Mouse (Mus musculus): ENCODE measurements at regions not wholly inside any gene's neighbourhood (a gene's known extent, or its start where the extent isn't known, plus 50 kb on each side); places are given as distances from the start of the nearest gene placed in this dataset.

DNA sequence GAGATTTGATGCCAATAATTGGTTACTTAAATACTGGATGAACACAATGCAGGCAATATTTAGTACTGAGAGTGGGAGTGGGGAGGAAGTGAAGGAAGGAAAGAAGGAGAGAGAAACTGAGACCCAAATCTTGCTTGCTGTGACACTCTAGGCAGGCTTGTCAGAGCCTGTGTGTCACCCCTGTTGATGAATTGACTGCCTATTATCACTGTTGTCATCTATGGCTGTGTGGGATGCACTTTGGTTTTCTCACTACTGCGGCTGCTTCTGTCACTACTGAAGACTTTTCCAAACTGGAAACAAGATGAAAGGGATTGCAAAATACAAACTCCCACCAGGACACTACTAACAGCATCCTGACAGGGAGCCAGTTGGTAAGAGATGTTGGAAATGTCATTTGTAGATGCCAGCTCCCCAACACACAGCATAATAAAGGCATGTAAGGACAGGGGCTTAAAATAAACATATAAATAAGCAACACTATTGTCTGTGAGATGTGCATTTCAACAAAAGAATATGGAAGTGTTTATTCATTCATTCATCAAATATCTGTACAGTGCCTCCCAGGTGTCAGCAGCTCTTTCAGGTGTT, 207.0 kb upstream of the Ufl1 start:
- DNase-seq, result no peak

DNA sequence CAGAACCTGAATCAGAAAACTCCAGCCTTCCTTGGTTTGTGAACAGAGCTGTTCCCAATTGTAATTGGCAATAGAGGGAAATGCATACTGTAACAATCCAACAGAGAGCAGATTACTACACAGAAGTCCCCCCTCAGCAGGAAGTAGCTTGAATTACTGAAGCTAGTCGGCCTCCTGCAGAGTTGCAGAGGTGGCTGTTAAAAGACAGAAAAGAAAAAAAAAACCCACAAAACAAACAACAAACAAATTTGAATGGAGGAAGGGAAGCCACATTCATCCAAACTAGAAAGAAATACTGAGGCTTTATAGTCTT, 202.0 kb upstream of the Ufl1 start:
- no peak for DNase-seq

DNA sequence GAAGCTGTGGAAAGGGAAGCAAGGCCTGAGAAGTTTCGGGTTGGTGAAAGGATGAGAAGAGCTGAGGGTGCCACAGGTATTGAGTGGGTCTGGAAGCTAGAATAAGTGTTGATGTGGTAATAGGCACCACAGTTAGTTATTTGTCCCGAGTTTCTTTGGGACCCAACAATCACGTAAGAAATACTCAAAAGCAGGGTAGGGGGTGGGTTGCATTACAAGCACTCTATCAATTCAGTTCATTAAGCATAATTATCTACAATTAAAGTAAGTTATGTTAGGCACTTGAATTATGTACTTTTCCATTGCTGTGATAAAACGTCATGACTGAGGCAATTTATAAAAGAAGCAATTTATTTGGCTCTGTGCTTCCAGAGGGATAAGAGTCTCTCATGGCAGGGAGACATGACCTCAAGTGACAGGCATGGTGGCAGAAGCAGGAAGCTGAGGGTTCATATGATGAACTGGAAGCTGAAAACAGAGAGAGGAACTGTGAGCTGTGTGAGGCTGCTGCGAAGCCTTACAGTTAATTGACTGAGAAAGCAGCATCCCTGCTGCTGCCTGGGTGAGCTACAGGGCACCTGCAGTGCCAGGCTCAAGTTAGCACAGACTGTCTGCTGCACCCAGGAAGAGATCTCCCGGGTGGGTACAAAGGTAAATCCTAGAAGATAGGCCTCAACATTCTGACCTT, 201.5 kb upstream of the Ufl1 start:
- no peak for DNase-seq

DNA sequence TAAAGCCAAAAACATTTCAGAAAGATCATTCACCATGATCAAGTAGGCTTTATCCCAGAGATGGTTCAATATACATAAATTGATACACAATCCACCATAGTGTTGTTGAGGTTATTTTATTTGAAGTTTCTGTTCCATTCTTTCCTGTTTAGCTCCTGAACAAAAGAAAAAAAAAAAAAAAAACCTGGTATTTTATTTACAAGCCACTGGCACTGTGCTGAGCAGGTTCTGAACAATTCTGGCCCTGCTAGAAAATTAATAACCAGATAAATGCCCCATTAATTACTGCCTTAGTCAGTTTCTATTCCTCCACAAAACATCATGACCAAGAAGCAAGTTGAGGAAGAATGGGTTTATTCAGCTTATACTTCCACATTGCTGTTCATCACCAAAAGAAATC, 191.4 kb upstream of the Ufl1 start:
- DNase-seq, result no peak

DNA sequence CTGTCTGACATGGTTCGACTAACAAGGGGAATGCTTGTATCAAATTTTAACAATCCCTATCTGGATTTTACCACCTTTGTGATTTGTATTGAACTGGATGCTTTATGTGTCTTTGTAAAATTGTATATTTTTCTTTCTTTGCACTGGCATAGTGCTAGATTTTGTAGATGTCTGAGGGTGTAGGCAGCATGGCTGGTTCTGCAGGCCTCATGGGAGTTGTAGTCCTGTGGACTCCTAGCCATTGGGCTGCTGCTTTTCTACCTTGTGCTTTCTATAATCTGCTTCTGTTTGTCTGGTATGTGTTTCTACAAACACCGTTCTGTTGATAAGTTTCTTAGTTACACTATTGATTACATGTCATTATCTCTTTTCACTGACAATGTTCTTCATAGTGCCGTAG, 184.9 kb upstream of the Ufl1 start:
- no peak for DNase-seq

DNA sequence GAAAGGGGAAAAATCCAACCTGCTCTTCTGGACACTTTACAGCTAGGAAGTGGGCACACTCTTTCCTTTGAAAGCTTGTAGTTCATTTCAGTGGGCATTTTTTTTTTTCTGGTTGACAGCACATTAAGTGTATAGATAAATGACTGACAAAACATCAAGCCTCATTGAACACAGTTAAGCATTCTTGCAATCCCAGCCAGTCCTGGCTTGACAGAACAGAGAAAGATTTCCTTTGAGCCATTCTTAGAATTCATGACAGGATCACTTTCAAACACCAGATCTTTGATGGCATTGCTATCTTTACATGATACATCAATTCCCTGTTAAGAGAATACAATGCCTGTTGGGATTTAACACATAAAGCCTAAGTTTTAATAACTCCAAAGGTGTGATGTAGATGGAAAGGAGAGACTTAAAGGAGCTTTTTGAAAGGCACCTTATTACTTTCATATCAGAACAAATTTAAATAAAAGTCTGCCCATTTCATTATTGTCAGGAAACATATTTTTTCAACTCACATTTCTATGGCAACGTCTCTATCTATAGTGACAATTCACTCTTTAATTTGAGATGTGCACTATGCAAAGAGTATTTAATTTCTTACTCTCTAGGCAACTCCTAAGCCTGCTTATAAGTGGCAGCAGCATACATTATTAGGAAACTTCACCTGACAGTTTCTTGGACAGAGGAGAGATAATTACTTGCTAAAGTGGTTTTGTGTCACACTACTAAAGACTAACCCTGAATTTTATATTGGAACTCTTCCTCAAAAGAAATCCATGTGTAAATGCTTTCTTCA, 183.4 kb upstream of the Ufl1 start:
- no peak for DNase-seq

DNA sequence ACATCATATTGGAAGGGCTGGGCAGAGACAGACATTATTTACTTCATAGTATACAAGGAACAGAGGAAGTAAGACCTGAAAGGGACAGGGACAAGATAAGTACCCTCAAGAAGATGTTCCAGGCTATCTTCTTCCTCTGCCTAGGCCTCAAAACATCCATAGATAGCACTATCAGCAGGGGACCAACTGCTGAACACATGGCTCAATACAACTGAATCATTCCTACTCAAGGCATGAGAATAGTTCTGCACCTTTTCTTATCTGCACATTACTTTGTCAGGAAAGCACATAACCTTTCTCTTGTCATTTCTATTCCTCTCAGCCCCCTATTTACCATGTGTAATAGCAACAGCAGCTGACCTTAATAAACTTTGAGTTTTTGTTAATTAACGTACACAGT, 182.4 kb upstream of the Ufl1 start:
- no peak for DNase-seq

DNA sequence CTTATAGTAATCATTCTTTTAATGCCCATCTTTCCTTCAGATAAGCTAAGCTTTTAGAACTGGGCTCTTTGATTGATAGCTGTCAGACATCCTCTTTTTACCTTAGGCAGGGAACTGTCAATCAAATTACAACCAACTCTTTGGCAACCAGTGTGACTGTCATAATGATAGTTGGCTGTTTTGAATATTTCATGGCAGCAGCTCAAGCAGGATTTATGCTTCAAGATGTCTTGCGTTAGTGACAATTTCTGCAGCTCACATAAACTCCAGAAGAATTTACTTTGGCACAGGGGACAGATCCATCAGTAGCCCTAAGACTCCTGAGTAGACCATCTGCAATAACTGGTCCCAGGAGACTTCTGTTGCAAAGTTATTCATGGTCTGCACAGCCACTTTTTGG, 178.5 kb upstream of the Ufl1 start:
- DNase-seq, result no peak

DNA sequence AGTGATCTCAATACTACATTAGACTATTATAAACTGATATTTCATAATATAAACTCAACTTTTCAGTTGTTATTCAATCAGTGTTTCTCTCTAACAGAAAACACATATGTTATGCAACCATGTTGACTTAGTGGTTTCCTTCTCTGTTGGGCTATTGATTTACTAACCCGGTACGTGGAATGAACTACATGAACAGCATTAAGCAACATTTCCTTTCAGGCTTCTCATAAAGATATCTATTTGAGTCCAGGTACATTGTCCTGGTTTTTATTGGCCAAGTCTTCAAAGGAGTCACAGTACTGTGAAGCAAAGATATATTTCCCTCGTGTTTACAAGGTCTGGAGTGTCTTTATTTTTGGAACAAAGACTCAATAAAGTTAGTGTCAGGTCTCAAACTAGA, 173.1 kb upstream of the Ufl1 start:
- no peak for DNase-seq

DNA sequence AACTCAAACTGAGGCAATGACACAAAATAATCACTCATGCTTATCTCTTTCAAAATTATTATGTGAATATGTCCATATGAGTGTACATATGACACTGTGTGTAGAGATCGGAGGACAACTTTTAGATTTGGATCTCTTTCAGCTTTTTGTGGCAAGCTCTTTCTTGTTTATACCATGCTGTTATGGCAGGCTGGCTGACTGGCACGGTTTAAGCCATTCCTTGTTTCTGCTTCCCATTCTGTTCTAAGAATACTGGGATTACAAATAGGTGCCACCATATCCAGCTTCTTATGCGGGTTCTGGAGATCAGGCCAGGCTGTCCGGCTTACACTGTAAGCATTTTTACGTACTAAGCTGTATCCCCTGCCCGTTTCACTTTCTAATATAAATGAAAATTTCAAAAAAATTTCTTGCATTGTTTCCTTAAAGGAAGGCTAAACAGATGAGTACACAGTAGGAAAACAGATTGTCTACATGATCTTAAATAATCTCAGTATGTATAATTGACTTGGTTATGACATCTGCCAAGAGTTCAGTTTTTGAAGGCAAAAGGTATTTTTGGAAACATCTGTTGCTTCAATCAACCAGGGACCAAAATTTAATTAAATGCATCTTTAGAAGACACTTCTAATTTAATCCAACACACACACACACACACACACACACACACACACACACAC, 171.6 kb upstream of the Ufl1 start:
- DNase-seq, result no peak

DNA sequence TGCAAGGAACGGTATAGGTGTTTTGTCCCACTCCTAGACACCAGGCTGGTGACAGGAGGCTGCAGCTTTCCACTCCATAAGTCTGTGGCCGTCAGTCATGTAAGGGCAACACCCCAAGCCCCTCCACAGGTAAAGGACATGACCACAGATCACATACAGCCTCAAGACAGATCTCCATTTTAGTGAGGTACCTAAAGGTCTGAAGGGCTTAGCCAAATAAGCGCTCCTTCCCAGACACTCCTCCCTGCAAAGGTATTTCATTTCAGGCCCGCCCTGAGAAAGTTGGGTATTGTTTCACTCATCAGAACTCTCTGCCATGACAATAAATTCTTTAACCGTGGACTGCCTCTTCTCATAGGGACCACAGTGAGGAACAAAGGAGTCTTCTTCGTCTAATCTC, 170.2 kb upstream of the Ufl1 start:
- DNase-seq, result no peak

DNA sequence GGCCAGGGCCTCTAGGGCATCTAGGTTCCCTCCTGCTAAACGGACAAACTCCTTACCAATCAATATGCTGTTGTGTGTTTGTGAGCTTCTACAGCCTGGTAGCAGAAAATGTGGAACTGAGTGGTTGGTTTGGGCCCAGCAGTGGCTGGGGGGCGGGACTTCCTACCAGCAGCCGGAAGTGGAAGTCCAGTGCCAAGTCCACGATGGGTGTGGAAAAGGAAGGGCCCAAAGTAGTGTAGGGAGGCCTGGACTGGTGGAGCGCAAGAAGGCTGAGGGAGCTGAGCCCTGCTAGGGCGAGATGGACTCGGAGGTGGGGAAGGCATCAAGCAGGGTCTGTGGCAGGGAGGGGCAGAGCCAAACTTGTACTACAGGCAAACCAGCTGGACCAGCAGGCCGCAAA, 150.6 kb upstream of the Ufl1 start:
- DNase-seq, result no peak

DNA sequence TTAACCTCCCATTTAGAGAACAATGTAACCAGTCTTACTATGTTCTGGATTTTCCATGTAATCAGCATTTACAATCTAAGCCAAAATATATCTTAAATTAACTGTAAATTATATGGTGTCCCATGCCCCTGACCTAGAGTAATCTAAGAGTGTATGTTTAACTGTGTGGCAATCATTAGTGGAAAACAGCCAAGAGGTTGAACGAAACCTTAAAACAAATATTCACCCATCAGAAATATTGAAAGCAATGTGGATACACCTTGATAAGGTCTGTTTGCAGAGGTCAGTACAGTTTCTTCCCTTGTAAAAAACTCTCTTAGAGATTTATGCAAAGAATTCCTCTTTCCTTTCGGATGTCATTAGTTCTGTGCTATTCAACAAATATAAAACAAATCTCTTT, 134.7 kb upstream of the Ufl1 start:
- DNase-seq, result no peak

DNA sequence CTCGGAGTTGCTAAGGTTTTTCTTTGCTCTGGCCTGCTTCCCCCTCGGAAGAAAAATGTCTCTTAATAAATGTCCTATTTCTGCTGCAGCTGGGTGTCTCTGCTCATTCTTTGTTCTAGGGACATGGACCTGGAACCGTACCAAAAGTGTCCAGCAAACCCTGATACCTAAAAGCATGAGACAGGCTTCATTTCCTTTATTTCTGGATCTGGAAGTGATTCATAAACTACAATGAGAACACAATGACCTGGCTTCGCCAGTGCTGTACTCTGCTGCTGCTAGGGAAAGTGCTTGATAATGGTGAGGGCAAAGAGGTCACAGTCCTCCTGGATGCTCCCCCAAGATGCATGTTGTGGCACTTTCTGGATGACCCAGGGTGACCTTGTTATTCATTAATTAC, 128.8 kb upstream of the Ufl1 start:
- no peak for DNase-seq

DNA sequence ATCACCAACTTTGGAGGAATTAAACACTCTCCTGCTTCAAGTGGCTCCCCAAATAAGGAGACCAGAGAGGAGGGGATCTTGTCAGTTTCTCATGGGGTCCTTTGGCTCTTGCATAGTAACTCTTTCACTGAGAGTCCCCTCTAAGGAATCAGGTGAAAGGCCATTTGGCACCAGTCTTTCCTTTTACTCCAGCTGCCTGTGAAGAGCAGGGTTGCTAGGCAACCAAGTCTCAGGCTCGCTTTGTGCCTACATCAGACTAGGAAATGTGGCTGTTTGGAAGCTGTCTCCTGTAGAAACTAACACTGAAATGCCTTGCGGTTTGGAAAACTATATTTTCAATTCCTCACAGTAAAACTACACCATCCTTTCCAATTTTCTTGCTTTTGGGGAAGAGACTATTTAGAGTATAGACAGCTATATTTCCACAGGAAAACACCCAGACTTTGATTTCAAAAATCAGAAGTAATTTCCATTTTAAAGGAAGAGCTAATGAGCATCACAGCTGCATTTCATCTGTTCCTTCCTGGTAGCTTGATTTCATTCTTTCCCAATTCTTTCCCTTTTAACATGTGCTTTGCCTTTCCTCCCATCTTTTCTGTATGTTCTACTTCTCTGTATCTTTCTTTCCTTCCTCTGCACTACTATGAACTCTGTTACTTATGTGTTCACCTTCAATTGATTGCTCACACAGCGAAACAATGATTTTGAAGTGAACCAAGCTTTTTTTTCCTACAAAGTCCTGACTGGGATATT, 127.3 kb upstream of the Ufl1 start:
- peak; percentile 26 for DNase-seq

DNA sequence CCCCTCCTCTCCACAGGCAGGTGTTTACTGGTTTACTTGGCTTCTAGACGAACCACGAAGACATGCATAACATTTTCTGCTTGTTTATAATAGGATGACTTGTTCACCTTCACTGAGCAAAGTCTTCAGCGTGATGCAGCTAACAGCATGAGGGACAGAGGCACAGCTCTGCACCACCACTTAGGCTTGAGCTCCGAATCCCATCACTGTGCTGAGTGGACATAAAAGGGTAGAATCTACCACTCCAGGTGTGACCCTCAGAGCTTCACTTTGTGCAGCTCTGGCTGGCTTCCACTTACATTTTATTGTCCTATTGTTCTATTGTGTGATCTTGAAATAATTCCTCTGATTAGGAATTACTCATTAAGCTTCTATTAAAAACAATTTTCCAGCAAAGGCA, 126.2 kb upstream of the Ufl1 start:
- DNase-seq, result no peak

DNA sequence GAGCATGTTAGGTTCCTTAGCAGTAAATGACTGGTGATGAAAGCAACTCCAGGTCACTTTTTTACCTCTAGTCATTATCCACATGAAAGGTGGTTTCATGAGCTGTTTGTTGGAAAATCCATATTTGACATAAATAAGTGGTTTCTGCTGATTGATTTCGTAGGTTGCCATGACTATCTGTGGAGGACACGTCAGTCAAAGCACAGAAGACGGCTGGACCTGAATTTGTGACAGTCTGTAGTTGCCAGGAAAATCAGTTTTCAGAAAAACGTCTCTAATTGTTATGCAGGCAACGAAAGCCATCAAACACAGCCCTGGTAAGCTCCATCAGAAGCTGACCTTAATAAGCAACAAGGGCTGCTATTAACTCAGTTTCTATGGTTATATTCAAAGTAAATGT, 107.9 kb upstream of the Ufl1 start:
- DNase-seq, result no peak

DNA sequence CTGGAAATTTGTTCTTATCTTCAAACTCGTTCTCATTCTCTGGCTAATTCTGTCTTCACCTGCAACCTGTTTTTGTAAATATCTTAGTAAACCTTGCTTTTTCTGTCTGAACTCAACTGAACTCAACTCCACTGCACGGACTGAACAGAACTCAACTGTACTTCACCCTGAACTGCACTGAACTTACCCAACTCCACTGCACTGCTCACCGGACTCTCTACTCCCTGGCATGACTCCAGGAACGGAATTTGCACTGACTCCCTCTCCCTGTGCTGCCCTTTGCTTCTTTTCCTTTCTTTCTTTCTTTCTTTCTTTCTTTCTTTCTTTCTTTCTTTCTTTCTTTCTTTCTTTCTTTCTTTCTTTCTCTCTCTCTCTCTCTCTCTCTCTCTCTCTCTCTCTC, 90.4 kb upstream of the Ufl1 start:
- DNase-seq, result no peak

DNA sequence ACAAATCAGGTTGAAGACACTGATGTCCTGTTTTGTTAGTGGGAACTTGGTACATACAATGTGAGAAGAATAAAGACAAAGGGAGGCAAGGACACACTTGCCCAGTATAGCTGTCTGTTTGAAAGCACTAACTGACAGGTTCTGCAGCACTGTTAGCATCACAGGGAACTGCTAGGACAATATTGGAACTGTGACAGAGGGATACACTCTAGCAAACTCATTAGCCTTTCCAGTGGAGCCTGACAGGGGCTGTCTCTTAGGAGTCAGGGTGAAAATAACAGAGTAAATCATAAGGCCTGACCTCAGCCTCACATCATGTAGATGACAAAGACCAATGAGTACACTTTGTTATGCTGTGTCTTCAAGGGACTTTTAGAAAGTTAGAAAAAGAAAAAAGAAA, 82.8 kb upstream of the Ufl1 start:
- DNase-seq, result no peak

DNA sequence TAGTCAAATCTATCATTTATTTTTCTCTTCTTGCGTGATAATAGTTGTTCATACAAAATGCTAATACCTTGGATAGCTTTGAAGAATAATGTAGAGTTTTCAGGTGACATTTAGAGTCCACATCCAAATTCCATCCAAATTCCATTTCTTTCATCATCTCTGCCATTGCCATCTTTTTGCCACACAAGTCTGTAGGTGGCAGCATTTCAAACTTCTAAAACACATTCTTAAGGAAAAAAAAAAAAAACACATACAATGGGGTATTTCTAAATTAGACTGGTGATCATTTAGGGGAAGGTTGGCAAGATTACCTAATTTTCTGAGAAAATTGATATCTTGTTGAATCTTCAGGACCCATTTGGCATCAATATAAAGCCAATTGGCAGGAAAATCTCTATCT, 56.0 kb upstream of the Ufl1 start:
- peak; percentile 14 for DNase-seq
